Mouse (Mus musculus) embryonic fibroblast, embryonic 13.5 days (primary cell): ENCODE measurements around the gene Cd300lg.

ENCODE experiments used
- CTCF ChIP-seq: IDR thresholded peaks from 2 replicates; pipeline ENCODE4 v1.5.1; 2011; ENCODE audit warnings: mild to moderate bottlenecking, control low read depth, low read length, moderate library complexity, borderline replicate concordance; ENCODE audit not compliant: insufficient read depth
- POLR2A ChIP-seq: IDR thresholded peaks from 2 replicates; pipeline ENCODE4 v1.6.1; 2011; ENCODE audit warnings: low read depth, mild to moderate bottlenecking, control low read depth, low read length, moderate library complexity

DNA sequence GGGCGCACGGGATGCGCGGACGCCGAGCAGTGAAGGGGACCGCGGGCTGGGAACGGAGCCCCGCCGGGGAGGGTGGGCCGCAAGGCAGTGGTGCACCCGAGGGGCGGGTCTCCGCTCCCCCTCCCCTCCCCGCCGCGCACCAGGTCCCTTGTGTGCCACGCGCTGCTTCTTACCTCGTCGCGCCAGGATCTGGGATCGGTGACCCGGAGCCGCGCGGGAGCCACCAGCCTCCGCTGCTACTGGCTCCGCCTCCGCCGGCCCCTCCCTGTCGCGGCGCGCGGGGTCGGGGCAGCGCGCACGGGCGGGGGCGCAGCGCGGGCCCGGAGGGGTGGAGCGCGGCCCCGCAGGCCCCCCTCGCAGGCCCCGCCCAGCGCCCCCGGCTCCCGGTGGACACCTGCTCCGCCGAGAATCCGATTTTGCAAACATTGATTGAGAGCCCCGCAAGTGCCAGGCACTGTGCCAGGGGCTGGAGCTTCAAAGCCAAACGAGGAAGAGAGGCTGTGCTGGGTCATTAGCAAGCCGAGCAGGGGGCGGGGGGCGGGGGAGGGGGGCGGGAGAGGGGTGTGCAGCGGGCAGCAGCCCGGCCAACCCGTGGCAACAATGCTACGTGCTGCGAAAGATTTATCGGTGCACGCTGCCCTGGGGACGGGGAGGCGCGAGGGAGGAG, 14.5 kb upstream of the Cd300lg start:
- TF ChIP-seq CTCF (no peak), POLR2A (no peak)
